Mouse (Mus musculus): ENCODE results near the gene Tbc1d2. TPM values are rescaled to one million over a fixed set of nuclear protein-coding genes. Genes with fewer than 3 reads are reported as not detected.
A peak's percentile ranks its signal among the peaks of the same experiment; 100 is the strongest.

The Tbc1d2 gene
- polyA plus RNA-seq, 1 experiment from 2014 or later = 0.57 TPM

DNA sequence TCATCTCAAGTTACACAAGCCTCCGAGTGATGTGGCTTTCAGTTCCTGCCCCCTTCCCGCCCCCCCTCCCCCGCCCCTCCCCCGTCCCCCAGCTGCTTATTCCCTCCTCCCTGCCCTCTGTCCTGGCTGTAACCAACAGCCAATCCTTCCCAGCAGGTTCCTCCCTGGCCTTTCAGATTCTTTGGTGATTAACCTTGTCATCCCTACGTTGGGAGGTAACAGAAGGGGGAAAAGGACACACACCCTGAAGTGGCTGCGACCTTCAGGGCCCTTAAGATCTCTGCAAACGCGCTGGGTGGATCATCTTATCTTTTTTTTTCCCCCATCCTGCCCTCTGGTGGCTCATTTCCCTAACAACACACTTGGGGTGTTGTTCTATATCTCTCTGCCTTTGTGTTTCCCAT, 15.4 kb upstream of the Tbc1d2 start:
- H3K36me3 ChIP-seq = no peaks in the 10 kb centered on the region
- no peak for ATAC-seq (ENCODE audit: low read depth)
- peaks cover 32% of the 10 kb centered on the region for H3K4me1 ChIP-seq (replicated peaks)
- H3K4me3 ChIP-seq = no peak overlapping the region
- no peak overlapping the region for H3K9ac ChIP-seq
- no peaks in the 10 kb centered on the region for H3K9me3 ChIP-seq
- no peak overlapping the region; the same call in 1 of the 2 replicates for H3K27ac ChIP-seq (replicated peaks)
- no peaks in the 10 kb centered on the region; the same call in 1 of the 2 replicates for H3K27me3 ChIP-seq
- 2% methylated on average over 8 of the region's 8 CpGs for WGBS
- H3K4me2 ChIP-seq = no peak overlapping the region

DNA sequence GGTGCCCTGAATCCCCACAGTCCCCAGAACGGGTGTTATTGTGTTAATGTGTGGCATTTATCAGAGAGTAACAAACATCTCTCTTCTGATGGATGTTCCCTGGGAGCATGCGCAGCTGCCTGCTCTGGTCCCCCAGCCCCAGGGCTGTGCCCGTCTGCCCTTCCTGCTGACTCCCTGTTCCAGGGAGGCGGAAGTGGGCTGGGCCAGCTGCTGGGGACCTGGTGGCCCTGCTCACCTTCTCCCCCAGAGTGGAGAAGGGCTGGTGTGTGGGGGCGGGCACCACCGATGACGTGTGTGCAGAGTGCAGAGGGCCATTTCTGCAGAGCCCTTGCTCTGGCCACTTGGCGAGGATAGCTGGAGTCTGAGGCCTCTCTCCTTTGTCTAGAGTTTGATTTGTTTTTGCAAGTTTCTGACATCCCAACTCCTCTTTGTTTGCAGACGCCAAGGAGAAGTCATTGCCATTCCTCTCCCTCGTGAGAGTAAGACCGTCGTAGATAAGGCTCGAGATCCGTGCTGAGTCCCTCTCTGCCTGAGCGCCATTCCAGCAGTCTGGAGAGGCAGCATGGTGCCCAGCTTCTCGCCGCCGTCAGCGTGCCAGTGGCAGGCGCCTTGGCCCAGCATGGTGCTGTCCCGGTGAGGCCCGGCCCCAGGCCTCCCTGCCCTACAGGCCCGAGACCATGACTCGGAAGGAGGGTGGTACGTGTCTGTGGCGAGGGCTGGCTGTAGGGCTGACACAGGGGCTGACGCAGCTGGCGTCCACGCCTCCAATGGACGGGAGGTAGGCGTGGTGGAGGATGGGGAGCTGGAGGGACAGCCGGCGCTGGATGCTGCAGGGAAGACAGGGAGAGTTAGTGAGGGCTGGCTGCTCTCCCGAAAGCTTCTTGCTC, 14.4 kb upstream of the Tbc1d2 start:
- H3K9me3 ChIP-seq = no peaks in the 10 kb centered on the region
- H3K27me3 ChIP-seq = no peaks in the 10 kb centered on the region; the same call in 1 of the 2 replicates
- no peaks in the 10 kb centered on the region for H3K36me3 ChIP-seq
- H3K4me2 ChIP-seq = peak overlapping the region; percentile 52
- H3K4me1 ChIP-seq (replicated peaks) = peaks cover 27% of the 10 kb centered on the region
- peak overlapping the region; percentile 60 for H3K9ac ChIP-seq
- peak overlapping the region; percentile 29 for H3K4me3 ChIP-seq
- H3K27ac ChIP-seq (replicated peaks) = peak overlapping the region; percentile 77
- ATAC-seq (ENCODE audit: low read depth) = peak; percentile 85
- WGBS = 3% methylated on average over 34 of the region's 34 CpGs

DNA sequence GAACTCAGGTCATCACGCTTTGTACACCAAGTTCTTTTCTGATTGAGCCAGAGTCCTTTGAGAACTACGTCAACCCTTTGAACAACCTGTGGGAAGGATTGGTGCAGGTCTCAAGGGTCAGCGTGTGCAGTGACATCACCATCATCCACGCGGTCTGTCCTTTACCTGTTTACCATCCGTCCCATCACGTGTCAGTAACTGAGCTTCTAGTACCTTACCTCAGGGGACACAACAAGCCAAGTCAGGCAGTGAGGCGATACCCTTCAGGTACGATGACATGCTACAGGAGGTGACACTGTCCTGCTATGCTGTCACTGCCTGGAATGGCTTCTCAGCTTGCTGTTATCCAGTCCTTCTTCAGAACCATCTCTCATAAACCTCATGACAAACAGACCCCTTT, 11.4 kb upstream of the Tbc1d2 start:
- no peak overlapping the region for H3K4me3 ChIP-seq
- H3K9ac ChIP-seq = no peak overlapping the region
- WGBS = 80% methylated on average over 9 of the region's 9 CpGs
- H3K36me3 ChIP-seq = no peaks in the 10 kb centered on the region
- H3K27ac ChIP-seq (replicated peaks) = no peak overlapping the region
- ATAC-seq (ENCODE audit: low read depth) = no peak
- H3K9me3 ChIP-seq = no peaks in the 10 kb centered on the region
- peaks cover 20% of the 10 kb centered on the region for H3K4me1 ChIP-seq (replicated peaks)
- H3K27me3 ChIP-seq = no peaks in the 10 kb centered on the region; the same call in 1 of the 2 replicates
- no peak overlapping the region for H3K4me2 ChIP-seq

DNA sequence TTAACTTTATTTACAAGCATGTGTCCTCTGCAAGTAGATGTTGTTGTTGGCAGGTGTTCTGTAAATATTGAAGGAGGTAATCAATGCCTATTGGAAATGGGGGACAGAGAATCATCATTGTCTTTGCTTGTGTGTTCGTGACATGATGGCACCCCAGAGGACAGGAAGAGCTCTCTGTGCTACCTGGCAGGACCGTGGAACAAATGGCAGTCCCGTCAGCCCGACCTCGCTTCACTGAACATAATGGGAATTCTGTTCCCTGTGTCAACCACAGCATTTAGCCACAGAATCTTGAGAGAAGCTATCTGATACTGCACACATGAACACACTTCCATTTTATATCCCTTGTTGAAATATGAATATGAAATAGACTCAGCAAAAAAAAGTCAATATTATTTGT, 8.9 kb upstream of the Tbc1d2 start:
- no peak overlapping the region for H3K4me2 ChIP-seq
- no peak for ATAC-seq (ENCODE audit: low read depth)
- no peak overlapping the region for H3K4me3 ChIP-seq

DNA sequence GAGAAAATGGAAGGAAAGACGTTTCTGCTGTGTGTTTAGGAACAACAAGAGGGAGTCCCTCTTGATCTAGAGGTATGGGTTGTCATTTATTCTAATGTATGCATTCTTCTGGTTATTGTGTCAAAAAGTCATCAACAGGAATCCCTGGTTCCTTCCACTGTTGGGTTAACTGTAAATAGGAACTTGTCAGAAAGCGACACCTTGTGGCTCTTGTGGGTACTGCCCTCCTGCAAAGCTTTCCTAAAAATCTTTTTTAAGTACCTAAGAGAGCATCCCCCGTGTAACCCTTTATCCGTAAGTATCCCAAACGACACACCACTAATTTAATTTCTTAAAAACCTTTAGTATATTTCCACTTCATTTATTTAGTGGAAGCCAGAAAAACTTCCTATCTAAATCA, 7.1 kb upstream of the Tbc1d2 start:
- Histone ChIP-seq H3K27me3 (peaks cover 16% of the 10 kb centered on the region), H3K4me1 (replicated peaks) (no peaks in the 10 kb centered on the region), H3K4me3 (no peak overlapping the region), H3K27ac (replicated peaks) (no peak overlapping the region), H3K9ac (no peak overlapping the region), H3K36me3 (no peaks in the 10 kb centered on the region), H3K4me2 (no peak overlapping the region), H3K9me3 (no peaks in the 10 kb centered on the region)
- 12% methylated on average over 5 of the region's 5 CpGs for WGBS
- ATAC-seq (ENCODE audit: low read depth) = no peak

More for the DNA sequence above, 8.9 kb upstream of the Tbc1d2 start:
- no peak overlapping the region for H3K9ac ChIP-seq
- no peaks in the 10 kb centered on the region for H3K36me3 ChIP-seq
- H3K4me1 ChIP-seq (replicated peaks) = peaks cover 12% of the 10 kb centered on the region
- no peaks in the 10 kb centered on the region; the same call in 1 of the 2 replicates for H3K27me3 ChIP-seq
- no peak overlapping the region for H3K27ac ChIP-seq (replicated peaks)
- H3K9me3 ChIP-seq = no peaks in the 10 kb centered on the region
- 41% methylated on average over 5 of the region's 5 CpGs for WGBS

DNA sequence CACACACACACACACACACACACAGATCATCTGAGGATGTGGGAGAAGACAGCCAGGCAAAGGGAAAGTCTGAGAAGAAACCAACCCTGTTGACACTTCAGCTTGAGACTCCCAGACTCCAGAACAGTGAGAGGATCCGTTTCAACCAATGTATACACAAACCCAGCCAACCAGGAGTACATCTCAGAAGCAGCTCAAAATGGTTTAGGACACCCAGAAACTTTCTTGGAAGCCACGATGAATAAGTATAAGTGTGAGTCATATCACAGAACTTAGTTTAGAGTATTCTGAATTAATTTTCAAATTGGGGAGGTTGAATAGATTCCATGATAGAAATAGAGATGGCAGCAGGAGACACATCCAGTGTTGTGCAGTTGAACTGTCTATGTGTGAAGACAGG, 5.9 kb upstream of the Tbc1d2 start:
- H3K27me3 ChIP-seq = peaks cover 27% of the 10 kb centered on the region
- H3K4me2 ChIP-seq = no peak overlapping the region
- H3K36me3 ChIP-seq = no peaks in the 10 kb centered on the region
- no peak for ATAC-seq (ENCODE audit: low read depth)
- H3K9ac ChIP-seq = no peak overlapping the region
- WGBS = 83% methylated on average over 2 of the region's 2 CpGs
- peaks cover under 1% of the 10 kb centered on the region; the same call in 1 of the 2 replicates for H3K4me1 ChIP-seq (replicated peaks)
- no peak overlapping the region for H3K4me3 ChIP-seq
- no peaks in the 10 kb centered on the region for H3K9me3 ChIP-seq
- no peak overlapping the region for H3K27ac ChIP-seq (replicated peaks)

DNA sequence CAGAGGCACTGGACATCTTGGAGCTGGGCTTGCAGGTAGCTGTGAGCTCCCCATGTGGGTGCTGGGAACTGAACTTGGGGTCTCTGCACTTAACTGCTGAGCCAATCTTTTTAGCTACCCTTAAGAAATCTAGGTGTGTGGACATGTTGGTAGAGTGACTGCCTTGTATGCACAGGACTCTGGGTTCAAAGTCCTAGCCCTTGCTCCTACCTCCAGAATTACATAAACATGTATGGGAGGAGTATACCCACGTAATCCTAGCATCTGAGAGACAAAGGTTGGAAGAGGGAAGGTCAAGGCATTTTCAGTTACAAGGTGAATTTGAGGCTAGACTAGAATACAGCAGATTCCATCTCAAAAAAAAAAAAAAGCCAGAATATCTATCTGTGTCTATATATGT, 5.3 kb upstream of the Tbc1d2 start:
- Histone ChIP-seq H3K9ac (no peak overlapping the region), H3K36me3 (no peaks in the 10 kb centered on the region), H3K9me3 (no peaks in the 10 kb centered on the region), H3K27ac (replicated peaks) (no peak overlapping the region), H3K4me3 (no peak overlapping the region), H3K27me3 (peaks cover 30% of the 10 kb centered on the region), H3K4me2 (no peak overlapping the region), H3K4me1 (replicated peaks) (peaks cover 6% of the 10 kb centered on the region)
- ATAC-seq (ENCODE audit: low read depth) = no peak
- 65% methylated on average over 1 of the region's 1 CpGs for WGBS

DNA sequence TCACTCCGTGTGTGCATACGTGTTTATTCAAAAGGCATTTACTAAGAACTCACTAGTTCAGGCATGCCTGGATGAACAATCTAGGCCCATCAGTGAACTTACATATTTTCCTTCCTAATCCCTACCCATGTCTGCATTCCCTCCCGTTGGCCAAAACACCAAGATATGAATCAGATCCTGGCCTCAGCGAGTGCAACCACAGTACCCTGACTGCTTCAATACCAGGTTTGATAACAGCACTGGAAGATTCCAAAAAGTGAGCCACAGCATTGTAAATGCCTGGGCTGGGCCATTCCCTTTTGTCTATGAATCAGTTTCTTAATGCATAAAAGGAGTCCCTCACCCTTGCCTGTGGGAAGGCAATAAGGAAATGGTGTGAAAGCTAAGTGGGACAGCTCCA, 848 bp downstream of the Tbc1d2 start:
- Histone ChIP-seq H3K9me3 (no peaks in the 10 kb centered on the region), H3K4me3 (peak overlapping the region; percentile 73), H3K27me3 (peaks cover 53% of the 10 kb centered on the region), H3K4me2 (peak overlapping the region; percentile 95), H3K36me3 (no peaks in the 10 kb centered on the region), H3K9ac (peak overlapping the region; percentile 70), H3K4me1 (replicated peaks) (peaks cover 14% of the 10 kb centered on the region), H3K27ac (replicated peaks) (no peak overlapping the region)
- ATAC-seq (ENCODE audit: low read depth) = no peak
- 56% methylated on average over 4 of the region's 4 CpGs for WGBS

DNA sequence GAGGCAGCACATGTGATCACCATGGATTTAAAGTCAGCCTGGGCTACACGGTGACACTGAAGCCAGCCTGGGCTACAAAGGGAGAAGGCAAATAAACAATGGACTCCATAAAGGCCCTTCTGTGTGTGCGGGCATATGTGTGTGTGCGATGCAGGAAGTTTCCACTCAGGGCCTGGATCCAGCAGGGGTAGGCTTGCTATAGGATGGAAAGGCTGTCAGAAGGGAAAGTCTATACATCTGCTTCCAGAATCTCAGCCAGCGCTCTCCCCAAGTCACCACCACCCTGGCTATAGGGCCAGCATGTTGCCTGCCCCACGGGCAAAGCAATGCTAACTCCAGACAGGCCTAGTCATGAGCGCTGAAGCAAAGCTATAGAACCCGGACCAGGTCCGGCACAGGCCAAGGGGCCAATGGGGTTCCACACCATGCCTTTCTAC, 6.3 kb downstream of the Tbc1d2 start:
- no peak overlapping the region for H3K4me2 ChIP-seq
- 87% methylated on average over 8 of the region's 8 CpGs for WGBS
- H3K4me1 ChIP-seq (replicated peaks) = no peaks in the 10 kb centered on the region
- peaks cover 12% of the 10 kb centered on the region for H3K27me3 ChIP-seq
- ATAC-seq (ENCODE audit: low read depth) = no peak
- H3K9me3 ChIP-seq = no peaks in the 10 kb centered on the region
- no peaks in the 10 kb centered on the region for H3K36me3 ChIP-seq
- no peak overlapping the region for H3K9ac ChIP-seq
- H3K27ac ChIP-seq (replicated peaks) = 0 out of 2 replicates have a peak overlapping the region, but pooled peaks have one; percentile 18
- no peak overlapping the region for H3K4me3 ChIP-seq

DNA sequence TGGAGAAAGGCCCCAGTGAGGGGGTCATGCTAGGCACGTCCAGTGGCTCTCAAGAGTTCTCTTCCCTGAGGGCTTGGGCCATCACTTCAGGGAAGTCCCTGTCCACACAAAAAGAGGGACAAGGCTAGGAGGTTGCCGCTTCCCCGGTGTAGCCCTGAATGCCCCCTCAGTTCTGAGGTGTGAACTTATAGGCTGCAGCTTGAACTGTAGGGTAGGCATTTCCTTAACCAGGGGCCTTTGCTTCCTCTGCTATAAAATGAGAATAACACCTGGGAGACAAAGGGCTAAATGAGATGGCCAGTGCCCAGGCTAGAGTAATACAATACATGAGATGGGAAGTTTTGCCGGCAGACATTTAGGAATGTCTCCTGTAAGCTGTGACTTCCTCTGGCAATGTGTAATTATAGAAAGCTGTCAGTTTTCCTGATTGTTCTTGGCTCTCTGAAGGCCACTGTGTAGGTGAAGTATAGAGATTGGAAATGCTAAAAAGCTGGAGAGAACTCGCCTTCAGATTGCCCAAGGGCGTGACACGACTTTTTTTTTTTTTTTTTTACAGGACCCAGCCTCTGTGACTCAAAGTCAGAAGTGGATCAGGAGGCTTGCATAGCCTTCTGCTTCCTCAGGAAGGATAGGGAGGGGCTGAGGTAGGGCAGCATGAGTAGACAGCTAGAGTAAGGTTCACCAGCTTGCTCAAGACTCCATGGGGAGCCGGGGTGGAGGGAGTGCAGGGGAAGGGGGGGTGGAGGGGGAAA, 6.9 kb downstream of the Tbc1d2 start:
- H3K9ac ChIP-seq = no peak overlapping the region
- no peak overlapping the region for H3K4me2 ChIP-seq
- H3K4me3 ChIP-seq = no peak overlapping the region
- ATAC-seq (ENCODE audit: low read depth) = 0 out of 2 replicates have a peak, but pooled peaks have one; percentile 8
- peak overlapping the region; percentile 18; the same call in 1 of the 2 replicates for H3K27ac ChIP-seq (replicated peaks)
- no peaks in the 10 kb centered on the region for H3K36me3 ChIP-seq
- no peaks in the 10 kb centered on the region for H3K9me3 ChIP-seq
- H3K4me1 ChIP-seq (replicated peaks) = no peaks in the 10 kb centered on the region
- WGBS = 71% methylated on average over 8 of the region's 8 CpGs
- H3K27me3 ChIP-seq = peaks cover 6% of the 10 kb centered on the region

DNA sequence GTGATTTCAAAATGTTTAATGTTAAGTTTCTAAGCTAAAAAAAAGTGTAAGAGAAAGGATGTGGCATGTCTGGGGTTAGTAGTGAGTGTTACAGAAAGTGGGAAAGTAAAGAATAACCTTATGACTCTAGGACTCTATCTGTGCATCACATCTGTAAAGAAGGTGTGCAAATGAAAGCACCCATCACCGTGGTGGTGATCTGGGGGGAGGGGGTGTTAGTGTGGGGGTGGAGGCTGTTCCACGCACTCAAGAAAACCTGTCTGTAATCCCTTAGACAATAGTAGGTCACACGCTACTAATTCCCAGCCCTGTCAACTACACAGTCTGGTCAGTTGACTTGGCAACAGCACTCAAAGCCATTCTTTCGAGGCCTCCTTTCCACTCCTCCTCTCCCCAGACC, 8.7 kb downstream of the Tbc1d2 start:
- no peak for ATAC-seq (ENCODE audit: low read depth)
- no peaks in the 10 kb centered on the region for H3K36me3 ChIP-seq
- no peak overlapping the region for H3K4me3 ChIP-seq
- H3K4me1 ChIP-seq (replicated peaks) = no peaks in the 10 kb centered on the region
- H3K9me3 ChIP-seq = no peaks in the 10 kb centered on the region
- WGBS = 74% methylated on average over 4 of the region's 4 CpGs
- no peak overlapping the region for H3K27ac ChIP-seq (replicated peaks)
- H3K27me3 ChIP-seq = no peaks in the 10 kb centered on the region
- no peak overlapping the region for H3K4me2 ChIP-seq
- H3K9ac ChIP-seq = no peak overlapping the region

DNA sequence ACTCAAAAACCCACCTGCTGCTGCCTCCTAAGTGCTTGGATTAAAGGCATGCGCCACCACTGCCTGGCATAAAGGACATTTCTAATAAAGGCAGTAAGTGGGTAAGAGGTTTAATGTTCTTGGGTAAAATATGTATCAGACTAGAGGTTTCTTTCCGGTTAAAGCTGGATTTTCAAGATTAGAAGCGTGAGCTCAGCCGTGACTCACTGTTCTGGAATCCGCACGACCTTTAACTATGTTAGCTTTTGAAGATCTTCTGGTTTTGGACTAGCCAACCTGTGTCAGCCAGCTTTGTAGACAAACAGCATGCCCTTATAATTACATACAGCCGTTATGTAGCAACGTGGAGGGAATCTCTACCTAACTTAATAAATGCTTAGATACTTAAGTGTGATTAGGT, 10.1 kb downstream of the Tbc1d2 start:
- no peaks in the 10 kb centered on the region for H3K36me3 ChIP-seq
- H3K27ac ChIP-seq (replicated peaks) = no peak overlapping the region
- H3K9me3 ChIP-seq = no peaks in the 10 kb centered on the region
- no peaks in the 10 kb centered on the region for H3K27me3 ChIP-seq
- 91% methylated on average over 8 of the region's 8 CpGs for WGBS
- H3K9ac ChIP-seq = no peak overlapping the region
- H3K4me3 ChIP-seq = no peak overlapping the region
- H3K4me2 ChIP-seq = no peak overlapping the region
- no peaks in the 10 kb centered on the region for H3K4me1 ChIP-seq (replicated peaks)
- no peak for ATAC-seq (ENCODE audit: low read depth)
